In the genomic region with DNA sequence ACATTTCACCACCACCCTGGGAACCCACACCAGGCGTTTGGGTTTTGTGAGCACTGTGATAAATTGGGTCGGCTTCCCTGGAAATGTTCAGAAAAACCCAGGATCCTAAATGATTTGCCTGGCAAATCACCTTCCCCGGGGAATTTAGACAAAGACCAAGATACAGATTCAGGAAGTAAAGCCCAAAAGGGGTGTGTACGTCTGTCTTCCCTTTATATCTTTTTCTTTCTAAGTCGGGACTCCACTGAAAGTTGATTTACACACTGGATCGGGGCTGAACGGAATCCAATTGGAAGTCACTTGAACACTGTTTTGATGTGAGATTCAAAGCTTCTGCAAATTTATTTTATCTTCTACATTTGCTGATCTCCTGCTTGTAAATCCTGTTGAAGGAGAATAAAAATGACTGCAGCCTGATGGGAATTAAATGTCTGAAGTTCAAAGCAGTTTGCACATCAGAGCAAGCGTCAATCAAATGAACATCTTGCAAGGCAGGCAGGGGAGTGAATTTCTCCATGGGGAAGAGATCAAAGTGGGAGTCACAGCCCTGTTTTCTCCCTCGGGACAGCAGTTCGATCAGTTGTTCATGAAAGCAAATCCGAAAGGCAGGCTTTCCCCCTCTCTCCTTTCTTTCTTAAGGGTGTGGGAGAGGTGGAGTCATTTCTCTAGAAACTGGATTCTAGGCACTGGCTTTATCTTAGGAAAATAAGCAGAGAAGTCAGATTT, we compare ENCODE assay signal across 10 mouse cellular contexts.
DNase-seq lines count a peak whose midpoint lies in the region; ATAC-seq and TF ChIP-seq lines count a peak whose summit lies in the region.
"Had no signal": no experiment of that assay in that cellular context is flagged by ENCODE, and none has a peak within 500 bp of the region (broad histone marks: within the 10 kb centered on the region; RNA-seq: fewer than 3 reads in every experiment).

No protein-coding gene starts in this region.

- peaks cover 20% of the 10 kb centered on the region for H3K4me1 ChIP-seq in heart, postnatal 0 days (ENCODE audit: control insufficient read depth, insufficient read depth)
- peaks cover 70% of the 10 kb centered on the region for H3K4me1 ChIP-seq in hindbrain, embryonic 10.5 days (replicated peaks)
- peaks cover 72% of the 10 kb centered on the region for H3K4me1 ChIP-seq in midbrain, embryonic 12.5 days

- WGBS in heart, postnatal 0 days: 57% methylated on average over 11 of the region's 11 CpGs
- WGBS in hindbrain, embryonic 10.5 days: 21% methylated on average over 11 of the region's 11 CpGs
- WGBS in midbrain, embryonic 12.5 days: 5% methylated on average over 11 of the region's 11 CpGs

- TF ChIP-seq EP300 in heart, postnatal 0 days (IDR thresholded peaks at IDR 0.05; ENCODE audit: low read depth): no peak

- H3K27ac ChIP-seq in heart, postnatal 0 days (ENCODE audit: low read depth): no peak overlapping the region; the same call in 1 of the 2 replicates
- peak overlapping the region; percentile 73 for H3K27ac ChIP-seq in hindbrain, embryonic 10.5 days
- peak overlapping the region; percentile 84 for H3K27ac ChIP-seq in midbrain, embryonic 12.5 days (replicated peaks)

- no peaks in the 10 kb centered on the region for H3K27me3 ChIP-seq in heart, postnatal 0 days (ENCODE audit: control insufficient read depth, insufficient read depth, low read length)
- no peaks in the 10 kb centered on the region for H3K27me3 ChIP-seq in hindbrain, embryonic 10.5 days (ENCODE audit: insufficient read depth, poor library complexity, severe bottlenecking)
- no peaks in the 10 kb centered on the region for H3K27me3 ChIP-seq in midbrain, embryonic 12.5 days

- TF ChIP-seq CTCF in heart, postnatal 0 days (IDR thresholded peaks at IDR 0.05; ENCODE audit: low read depth): no peak

- no peak for DNase-seq in heart, postnatal 0 days (ENCODE audit: low spot score)
- no peak for DNase-seq in heart, adult 9 months (ENCODE audit: low spot score in 2 of 2)
- DNase-seq in ZHBTc4 (ENCODE audit: low read depth, low spot score) (peak; percentile 14), liver (no peak)
- no peak for DNase-seq in hindbrain, embryonic 10.5 days (ENCODE audit: low spot score)
- no peak for DNase-seq in spleen, adult 18-20 months
- no peak for DNase-seq in spleen, postnatal 10 days (ENCODE audit: low spot score in 2 of 2)
- DNase-seq: gastrocnemius, postnatal 14 days had no signal

- H3K9me3 ChIP-seq in heart, postnatal 0 days (replicated peaks; ENCODE audit: control insufficient read depth, low read length): no peaks in the 10 kb centered on the region
- no peaks in the 10 kb centered on the region for H3K9me3 ChIP-seq in hindbrain, embryonic 10.5 days
- no peaks in the 10 kb centered on the region for H3K9me3 ChIP-seq in midbrain, embryonic 12.5 days

- no peak overlapping the region for H3K4me3 ChIP-seq in heart, postnatal 0 days (ENCODE audit: low read depth, low read length)
- no peak overlapping the region for H3K4me3 ChIP-seq in hindbrain, embryonic 10.5 days
- no peak overlapping the region for H3K4me3 ChIP-seq in midbrain, embryonic 12.5 days

- H3K9ac ChIP-seq in heart, postnatal 0 days (replicated peaks; ENCODE audit: low read depth, low read length): 0 out of 2 replicates have a peak overlapping the region, but pooled peaks have one; percentile 21
- no peak overlapping the region for H3K9ac ChIP-seq in midbrain, embryonic 12.5 days (replicated peaks)
- H3K9ac ChIP-seq: lung, embryonic 14.5 days had no signal

- ATAC-seq in heart, postnatal 0 days (ENCODE audit: insufficient read depth, low read depth): no peak
- no peak for ATAC-seq in midbrain, embryonic 12.5 days (ENCODE audit: low FRiP score, low read depth)

- H3K36me3 ChIP-seq in heart, postnatal 0 days (replicated peaks; ENCODE audit: control insufficient read depth, insufficient read depth, low read length): no peaks in the 10 kb centered on the region
- H3K36me3 ChIP-seq in hindbrain, embryonic 10.5 days: no peaks in the 10 kb centered on the region
- no peaks in the 10 kb centered on the region for H3K36me3 ChIP-seq in midbrain, embryonic 12.5 days

- H3K4me2 ChIP-seq in heart, postnatal 0 days (ENCODE audit: low read depth, low read length): no peak overlapping the region
- peak overlapping the region; percentile 14 for H3K4me2 ChIP-seq in midbrain, embryonic 12.5 days (replicated peaks)
- H3K4me2 ChIP-seq: lung, embryonic 14.5 days had no signal
